Mouse (Mus musculus): Measurements from ENCODE around the gene Pex16. TPM values are rescaled to one million over a fixed set of nuclear protein-coding genes. Genes with fewer than 3 reads are reported as not detected.
A peak's percentile ranks its signal among the peaks of the same experiment; 100 is the strongest.

Pex16 gene
- polyA plus RNA-seq, 1 experiment from 2014 or later, result 30.8 TPM

DNA sequence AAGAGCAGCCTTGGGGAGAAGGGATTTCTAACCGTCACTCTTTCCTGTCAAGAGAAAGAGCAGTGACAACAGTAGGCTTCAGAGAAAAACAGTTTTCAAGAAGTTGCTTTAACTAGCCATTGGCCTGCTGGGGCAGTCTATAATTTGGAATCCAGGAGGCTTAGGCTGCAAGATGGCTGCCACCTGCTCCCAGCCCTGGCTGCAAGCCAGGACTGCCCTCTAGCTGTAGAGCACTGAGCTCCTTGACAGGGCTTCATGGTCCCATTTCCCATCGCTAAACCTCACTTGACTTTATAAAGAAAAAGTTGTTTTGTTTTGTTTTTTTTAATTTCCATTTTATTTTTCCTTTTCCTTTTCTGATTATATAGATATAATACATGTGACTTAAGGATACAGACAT, 43.1 kb upstream of the Pex16 start:
- Histone ChIP-seq H3K27me3 (replicated peaks; ENCODE audit: insufficient read depth, low read length) (no peaks in the 10 kb centered on the region), H3K36me3 (ENCODE audit: insufficient read depth, low read length) (peaks cover 4% of the 10 kb centered on the region; the same call in 1 of the 2 replicates), H3K9ac (replicated peaks; ENCODE audit: low read depth) (no peak overlapping the region), H3K27ac (ENCODE audit: low read length) (no peak overlapping the region), H3K4me3 (ENCODE audit: low read depth, low read length) (no peak overlapping the region), H3K4me1 (ENCODE audit: insufficient read depth, low read depth, low read length) (no peaks in the 10 kb centered on the region), H3K9me3 (ENCODE audit: low read length) (no peaks in the 10 kb centered on the region), H3K4me2 (replicated peaks; ENCODE audit: low read depth, low read length) (no peak overlapping the region)
- TF ChIP-seq CTCF (IDR thresholded peaks at IDR 0.05), result peak; percentile 27; the same call in 1 of the 2 replicates
- TF ChIP-seq EP300 (IDR thresholded peaks at IDR 0.05), result no peak
- WGBS, result 75% methylated on average over 2 of the region's 2 CpGs
- ATAC-seq (no peak), DNase-seq (ENCODE audit: low spot score) (peak; percentile 31)

DNA sequence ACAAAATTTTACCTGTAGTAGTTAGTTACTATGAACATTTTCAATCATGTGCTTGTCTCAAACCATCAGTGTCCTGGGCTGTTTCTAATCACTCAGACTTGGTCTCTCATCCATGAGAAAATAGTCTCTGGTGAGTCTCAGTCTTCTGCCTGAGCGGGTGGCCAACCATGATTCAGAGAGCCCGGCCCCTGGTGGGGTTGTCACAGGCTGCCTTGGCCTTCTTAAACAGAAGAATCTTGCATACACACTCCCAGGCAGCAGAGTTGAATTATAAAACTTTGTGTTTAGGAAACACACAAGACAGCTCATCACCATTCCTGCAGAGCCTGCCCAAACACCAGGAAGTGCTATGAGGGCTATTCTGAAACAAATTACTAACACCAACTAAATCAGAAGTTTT, 42.6 kb upstream of the Pex16 start:
- WGBS, result 97% methylated on average over 2 of the region's 2 CpGs
- Histone ChIP-seq H3K4me2 (replicated peaks; ENCODE audit: low read depth, low read length) (no peak overlapping the region), H3K27ac (ENCODE audit: low read length) (no peak overlapping the region), H3K36me3 (ENCODE audit: insufficient read depth, low read length) (peaks cover 4% of the 10 kb centered on the region; the same call in 1 of the 2 replicates), H3K4me1 (ENCODE audit: insufficient read depth, low read depth, low read length) (no peaks in the 10 kb centered on the region), H3K4me3 (ENCODE audit: low read depth, low read length) (no peak overlapping the region), H3K27me3 (replicated peaks; ENCODE audit: insufficient read depth, low read length) (no peaks in the 10 kb centered on the region), H3K9ac (replicated peaks; ENCODE audit: low read depth) (no peak overlapping the region), H3K9me3 (ENCODE audit: low read length) (no peaks in the 10 kb centered on the region)
- DNase-seq (ENCODE audit: low spot score) (no peak), ATAC-seq (no peak)
- TF ChIP-seq CTCF (IDR thresholded peaks at IDR 0.05) (no peak), EP300 (IDR thresholded peaks at IDR 0.05) (no peak)

DNA sequence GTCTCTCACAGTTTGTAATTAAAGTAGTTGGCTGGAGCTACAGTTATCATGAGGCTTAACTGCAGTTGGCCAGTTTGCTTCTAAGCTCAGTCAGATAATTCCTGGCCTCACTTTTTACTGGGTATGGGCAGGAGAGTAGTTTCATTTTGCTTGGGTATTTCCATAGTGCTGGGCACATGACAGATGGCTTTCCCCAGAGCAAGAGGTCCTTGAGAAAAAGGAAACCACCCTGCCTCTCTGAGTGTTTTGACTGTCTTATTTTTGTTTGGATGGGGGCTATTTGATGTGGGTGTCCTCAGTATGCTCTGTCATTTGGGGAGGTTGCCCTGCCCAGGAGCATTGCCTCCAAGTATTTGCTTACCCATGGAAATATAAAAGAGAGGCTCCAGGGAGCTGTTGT, 32.1 kb upstream of the Pex16 start:
- Histone ChIP-seq H3K9me3 (ENCODE audit: low read length) (no peaks in the 10 kb centered on the region), H3K4me2 (replicated peaks; ENCODE audit: low read depth, low read length) (no peak overlapping the region), H3K27me3 (replicated peaks; ENCODE audit: insufficient read depth, low read length) (no peaks in the 10 kb centered on the region), H3K4me3 (ENCODE audit: low read depth, low read length) (no peak overlapping the region), H3K9ac (replicated peaks; ENCODE audit: low read depth) (no peak overlapping the region), H3K36me3 (ENCODE audit: insufficient read depth, low read length) (no peaks in the 10 kb centered on the region; the same call in 1 of the 2 replicates), H3K4me1 (ENCODE audit: insufficient read depth, low read depth, low read length) (no peaks in the 10 kb centered on the region), H3K27ac (ENCODE audit: low read length) (no peak overlapping the region)
- no peak for ATAC-seq
- TF ChIP-seq CTCF (IDR thresholded peaks at IDR 0.05) (no peak), EP300 (IDR thresholded peaks at IDR 0.05) (no peak)
- DNase-seq (ENCODE audit: low spot score), result no peak

DNA sequence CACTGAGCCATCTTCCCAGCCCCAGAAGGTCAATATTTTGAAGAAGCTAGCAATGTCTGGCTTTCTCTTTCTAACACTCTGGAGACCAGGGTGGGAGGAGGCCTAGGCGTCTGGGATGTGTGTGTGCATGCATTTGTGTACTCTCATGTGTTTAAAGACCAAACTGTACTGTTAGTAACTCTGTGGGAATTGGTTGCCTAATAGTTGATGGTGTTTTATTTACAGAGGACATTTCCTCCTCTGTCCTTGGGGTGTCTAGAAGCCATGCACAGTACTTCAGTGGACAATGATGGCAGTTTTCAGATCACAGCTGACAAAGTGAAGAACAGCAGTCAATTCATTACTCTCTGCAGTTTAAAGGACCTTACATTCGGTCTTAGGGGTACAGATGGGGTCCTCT, 27.3 kb upstream of the Pex16 start:
- Histone ChIP-seq H3K4me2 (replicated peaks; ENCODE audit: low read depth, low read length) (no peak overlapping the region), H3K4me1 (ENCODE audit: insufficient read depth, low read depth, low read length) (no peaks in the 10 kb centered on the region), H3K9me3 (ENCODE audit: low read length) (no peaks in the 10 kb centered on the region), H3K27ac (ENCODE audit: low read length) (no peak overlapping the region), H3K27me3 (replicated peaks; ENCODE audit: insufficient read depth, low read length) (no peaks in the 10 kb centered on the region), H3K4me3 (ENCODE audit: low read depth, low read length) (no peak overlapping the region), H3K9ac (replicated peaks; ENCODE audit: low read depth) (no peak overlapping the region), H3K36me3 (ENCODE audit: insufficient read depth, low read length) (peaks cover 23% of the 10 kb centered on the region; the same call in 1 of the 2 replicates)
- 86% methylated on average over 2 of the region's 2 CpGs for WGBS
- TF ChIP-seq CTCF (IDR thresholded peaks at IDR 0.05) (no peak), EP300 (IDR thresholded peaks at IDR 0.05) (no peak)
- DNase-seq (ENCODE audit: low spot score) (no peak), ATAC-seq (peak; percentile 35)

DNA sequence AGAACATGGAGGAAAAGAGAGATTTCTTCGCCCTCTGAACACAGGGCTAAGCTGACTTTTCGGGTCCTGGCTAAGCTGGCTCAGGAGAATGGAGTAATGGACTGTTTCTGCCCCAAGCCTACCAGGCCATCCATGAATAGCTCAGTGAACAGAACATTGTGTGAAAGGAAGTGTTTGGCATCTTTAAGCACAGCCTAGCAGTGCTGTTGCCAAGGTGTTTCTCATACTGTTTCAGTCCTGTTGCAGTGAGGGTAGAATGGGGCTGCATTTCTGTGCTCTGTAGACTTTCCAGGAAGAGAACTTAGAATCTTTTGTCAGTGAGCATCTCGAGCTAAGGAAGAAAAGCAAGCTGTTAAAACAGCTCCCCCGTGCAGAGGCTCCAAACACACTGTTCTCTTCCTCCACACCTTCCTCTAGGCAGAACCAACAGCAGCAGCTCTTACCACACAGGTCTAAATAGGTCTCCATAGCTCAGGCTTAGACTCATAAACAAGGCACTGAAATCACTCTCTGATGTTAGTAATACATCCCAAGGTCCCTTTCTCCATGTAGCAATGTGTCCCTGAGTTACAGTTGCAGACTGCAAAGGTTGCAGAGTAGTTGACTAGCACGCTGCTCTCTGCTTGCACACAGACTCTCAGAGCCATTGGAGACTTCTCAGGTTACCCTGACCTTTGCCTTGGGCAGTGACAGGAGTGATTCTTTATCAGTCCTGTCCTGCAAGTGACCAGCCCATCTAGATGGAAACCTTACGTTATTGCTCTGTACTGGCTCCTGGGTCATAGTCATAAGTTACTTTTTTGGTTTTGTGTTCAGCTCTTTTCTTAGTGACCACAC, 24.7 kb upstream of the Pex16 start:
- no peak overlapping the region for H3K9ac ChIP-seq (replicated peaks; ENCODE audit: low read depth)
- no peak for DNase-seq (ENCODE audit: low spot score)
- H3K9me3 ChIP-seq (ENCODE audit: low read length), result no peaks in the 10 kb centered on the region
- no peaks in the 10 kb centered on the region for H3K4me1 ChIP-seq (ENCODE audit: insufficient read depth, low read depth, low read length)
- WGBS, result 60% methylated on average over 6 of the region's 6 CpGs
- no peak for TF ChIP-seq CTCF (IDR thresholded peaks at IDR 0.05)
- no peak for TF ChIP-seq EP300 (IDR thresholded peaks at IDR 0.05)
- peaks cover 23% of the 10 kb centered on the region; the same call in 1 of the 2 replicates for H3K36me3 ChIP-seq (ENCODE audit: insufficient read depth, low read length)
- no peak overlapping the region for H3K27ac ChIP-seq (ENCODE audit: low read length)
- H3K27me3 ChIP-seq (replicated peaks; ENCODE audit: insufficient read depth, low read length), result no peaks in the 10 kb centered on the region
- no peak for ATAC-seq
- no peak overlapping the region for H3K4me3 ChIP-seq (ENCODE audit: low read depth, low read length)
- H3K4me2 ChIP-seq (replicated peaks; ENCODE audit: low read depth, low read length), result no peak overlapping the region

DNA sequence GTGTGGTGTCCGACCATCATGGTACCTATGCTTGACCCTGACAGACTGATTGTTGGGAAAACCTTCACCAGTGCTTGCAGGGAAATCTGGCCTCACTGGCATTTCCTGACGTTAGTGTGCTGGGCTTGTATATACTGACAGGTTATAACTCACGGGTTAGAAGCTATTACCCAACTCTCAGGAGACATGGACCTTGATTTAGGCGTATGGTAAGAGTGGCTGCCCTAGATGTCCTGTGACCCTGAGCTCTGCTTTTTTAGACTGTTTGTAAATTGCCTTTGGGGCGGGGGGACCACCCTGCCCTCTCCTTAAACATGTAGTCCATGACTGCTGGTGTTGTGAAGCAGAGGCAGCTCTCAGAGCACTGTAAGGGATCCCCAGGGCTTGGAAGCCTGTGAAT, 23.8 kb upstream of the Pex16 start:
- no peaks in the 10 kb centered on the region for H3K4me1 ChIP-seq (ENCODE audit: insufficient read depth, low read depth, low read length)
- no peak overlapping the region for H3K27ac ChIP-seq (ENCODE audit: low read length)
- H3K9ac ChIP-seq (replicated peaks; ENCODE audit: low read depth), result no peak overlapping the region
- DNase-seq (ENCODE audit: low spot score) (no peak), ATAC-seq (no peak)
- no peaks in the 10 kb centered on the region for H3K27me3 ChIP-seq (replicated peaks; ENCODE audit: insufficient read depth, low read length)
- no peaks in the 10 kb centered on the region for H3K9me3 ChIP-seq (ENCODE audit: low read length)
- WGBS, result 65% methylated on average over 5 of the region's 5 CpGs
- TF ChIP-seq CTCF (IDR thresholded peaks at IDR 0.05), result no peak
- TF ChIP-seq EP300 (IDR thresholded peaks at IDR 0.05), result no peak
- no peak overlapping the region for H3K4me2 ChIP-seq (replicated peaks; ENCODE audit: low read depth, low read length)
- peaks cover 23% of the 10 kb centered on the region; the same call in 1 of the 2 replicates for H3K36me3 ChIP-seq (ENCODE audit: insufficient read depth, low read length)
- no peak overlapping the region for H3K4me3 ChIP-seq (ENCODE audit: low read depth, low read length)
